In the genomic region with DNA sequence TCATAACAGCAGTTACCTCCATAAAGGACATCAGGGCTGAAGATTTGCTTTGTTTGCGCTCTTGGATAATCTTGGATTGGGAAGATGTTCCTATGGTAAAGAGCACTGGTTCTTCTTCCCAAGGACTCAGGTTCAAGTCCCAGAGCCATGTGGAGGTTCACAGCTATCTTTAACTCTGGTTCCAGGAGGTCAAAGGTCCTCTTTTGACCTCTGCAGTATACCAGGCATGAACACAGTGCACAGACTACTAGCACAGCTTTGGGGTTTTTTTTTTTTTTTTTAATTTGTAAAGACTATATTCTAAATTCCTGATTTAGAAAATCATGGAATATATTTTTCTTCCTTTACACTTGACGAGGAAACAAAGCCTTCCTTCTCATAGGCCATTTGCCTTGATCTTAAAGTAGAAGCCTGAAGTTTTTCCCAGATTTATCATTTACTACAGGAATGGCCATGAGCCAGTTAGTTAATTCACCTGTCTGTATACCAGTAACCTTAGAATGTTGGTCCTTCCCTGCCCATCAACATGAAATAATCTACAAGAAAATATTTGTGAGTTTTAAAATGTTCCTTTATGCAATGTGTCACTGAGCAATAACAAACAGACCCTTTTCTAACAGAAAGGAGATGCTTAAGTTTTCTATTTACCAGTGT, we compare ENCODE assay signal across 29 mouse cellular contexts. TPM values are rescaled to one million over a fixed set of nuclear protein-coding genes. Genes with fewer than 3 reads are reported as not detected.
DNase-seq lines count a peak whose midpoint lies in the region; ATAC-seq and TF ChIP-seq lines count a peak whose summit lies in the region.
"Had no signal": no experiment of that assay in that cellular context is flagged by ENCODE, and none has a peak within 500 bp of the region (broad histone marks: within the 10 kb centered on the region; RNA-seq: fewer than 3 reads in every experiment).

No protein-coding gene starts in this region.

- H3K27me3 ChIP-seq in intestine, embryonic 15.5 days (replicated peaks): no peaks in the 10 kb centered on the region
- H3K27me3 ChIP-seq in intestine, postnatal 0 days (replicated peaks; ENCODE audit: control insufficient read depth, insufficient read depth, low read length): no peaks in the 10 kb centered on the region
- no peaks in the 10 kb centered on the region for H3K27me3 ChIP-seq in kidney, embryonic 16.5 days (ENCODE audit: insufficient read depth, low read length)
- no peaks in the 10 kb centered on the region for H3K27me3 ChIP-seq in liver, embryonic 13.5 days
- H3K27me3 ChIP-seq: embryonic facial prominence, embryonic 15.5 days had no signal

- ATAC-seq in intestine, embryonic 15.5 days: 0 out of 2 replicates have a peak, but pooled peaks have one; percentile 52
- no peak for ATAC-seq in intestine, postnatal 0 days
- ATAC-seq in kidney, embryonic 16.5 days (ENCODE audit: low FRiP score, low TSS enrichment): no peak
- ATAC-seq in liver, embryonic 13.5 days (ENCODE audit: low read depth): peak; percentile 50; the same call in 1 of the 2 replicates

- intact Hi-C loops in gastrocnemius, postnatal 36 days (cut with DNase I): no loop called here

- H3K4me2 ChIP-seq in intestine, embryonic 15.5 days (replicated peaks): no peak overlapping the region
- H3K4me2 ChIP-seq in intestine, postnatal 0 days (replicated peaks; ENCODE audit: low read depth): no peak overlapping the region
- no peak overlapping the region for H3K4me2 ChIP-seq in kidney, embryonic 16.5 days (replicated peaks; ENCODE audit: low read depth, low read length)
- no peak overlapping the region for H3K4me2 ChIP-seq in liver, embryonic 13.5 days
- H3K4me2 ChIP-seq: embryonic facial prominence, embryonic 15.5 days had no signal

- no peak overlapping the region for H3K27ac ChIP-seq in intestine, embryonic 15.5 days
- H3K27ac ChIP-seq in intestine, postnatal 0 days (ENCODE audit: low read depth, low read length): no peak overlapping the region
- peak overlapping the region; percentile 52; the same call in 1 of the 2 replicates for H3K27ac ChIP-seq in kidney, embryonic 16.5 days (ENCODE audit: low read length)
- H3K27ac ChIP-seq in liver, embryonic 13.5 days: no peak overlapping the region
- H3K27ac ChIP-seq: embryonic facial prominence, embryonic 15.5 days; forebrain, embryonic 10.5 days; gastrocnemius, adult 2 months; heart, embryonic 10.5 days had no signal

- peaks cover 3% of the 10 kb centered on the region; the same call in 1 of the 2 replicates for H3K4me1 ChIP-seq in intestine, embryonic 15.5 days (replicated peaks)
- no peaks in the 10 kb centered on the region for H3K4me1 ChIP-seq in intestine, postnatal 0 days (replicated peaks; ENCODE audit: control insufficient read depth, insufficient read depth, low read length)
- peaks cover 3% of the 10 kb centered on the region for H3K4me1 ChIP-seq in kidney, embryonic 16.5 days (ENCODE audit: insufficient read depth, low read length)
- H3K4me1 ChIP-seq in liver, embryonic 13.5 days (replicated peaks): peaks cover 12% of the 10 kb centered on the region
- H3K4me1 ChIP-seq: embryonic facial prominence, embryonic 15.5 days had no signal

- no peak for TF ChIP-seq CTCF in intestine, postnatal 0 days (IDR thresholded peaks at IDR 0.05; ENCODE audit: low read depth)

- H3K36me3 ChIP-seq in intestine, embryonic 15.5 days: no peaks in the 10 kb centered on the region
- no peaks in the 10 kb centered on the region for H3K36me3 ChIP-seq in intestine, postnatal 0 days (ENCODE audit: control insufficient read depth, insufficient read depth)
- no peaks in the 10 kb centered on the region for H3K36me3 ChIP-seq in kidney, embryonic 16.5 days (ENCODE audit: insufficient read depth, low read length)
- no peaks in the 10 kb centered on the region for H3K36me3 ChIP-seq in liver, embryonic 13.5 days
- H3K36me3 ChIP-seq: embryonic facial prominence, embryonic 15.5 days; forebrain, embryonic 10.5 days; heart, embryonic 10.5 days had no signal

- no peak overlapping the region for H3K4me3 ChIP-seq in intestine, embryonic 15.5 days (replicated peaks)
- no peak overlapping the region for H3K4me3 ChIP-seq in intestine, postnatal 0 days (ENCODE audit: low read depth, low read length)
- no peak overlapping the region for H3K4me3 ChIP-seq in kidney, embryonic 16.5 days (ENCODE audit: low read length)
- no peak overlapping the region for H3K4me3 ChIP-seq in liver, embryonic 13.5 days (replicated peaks)
- H3K4me3 ChIP-seq: embryonic facial prominence, embryonic 15.5 days; erythroblast, embryonic 14.5 days; forebrain, embryonic 10.5 days; gastrocnemius, adult 2 months; heart, embryonic 10.5 days had no signal

- WGBS in intestine, embryonic 15.5 days: 93% methylated on average over 2 of the region's 2 CpGs
- 84% methylated on average over 2 of the region's 2 CpGs for WGBS in intestine, postnatal 0 days
- 81% methylated on average over 2 of the region's 2 CpGs for WGBS in kidney, embryonic 16.5 days
- 67% methylated on average over 2 of the region's 2 CpGs for WGBS in liver, embryonic 13.5 days (ENCODE audit: insufficient replicate concordance)

- H3K9me3 ChIP-seq in intestine, embryonic 15.5 days: no peaks in the 10 kb centered on the region
- no peaks in the 10 kb centered on the region for H3K9me3 ChIP-seq in intestine, postnatal 0 days (ENCODE audit: control insufficient read depth)
- no peaks in the 10 kb centered on the region for H3K9me3 ChIP-seq in kidney, embryonic 16.5 days (ENCODE audit: low read length)
- no peaks in the 10 kb centered on the region for H3K9me3 ChIP-seq in liver, embryonic 13.5 days (replicated peaks)
- H3K9me3 ChIP-seq: embryonic facial prominence, embryonic 15.5 days; forebrain, embryonic 10.5 days; heart, embryonic 10.5 days had no signal

- no peak for DNase-seq in kidney, postnatal 14 days
- DNase-seq in liver, embryonic 13.5 days: no peak
- DNase-seq in liver: no peak
- DNase-seq in gastrocnemius, postnatal 36 days: no peak
- DNase-seq: adrenal gland, postnatal 10 days; cerebellum, adult 11 months; cerebellum, adult 8-10 months; cerebellum, postnatal 14 days; embryo, embryonic 11 days; gastrocnemius, adult 2 months; gastrocnemius, postnatal 25 days; heart, adult 18-20 months; heart, postnatal 10 days had no signal

- H3K9ac ChIP-seq in intestine, embryonic 15.5 days: no peak overlapping the region
- H3K9ac ChIP-seq in intestine, postnatal 0 days (ENCODE audit: low read depth, low read length): no peak overlapping the region
- no peak overlapping the region for H3K9ac ChIP-seq in kidney, embryonic 16.5 days (replicated peaks; ENCODE audit: low read length)
- H3K9ac ChIP-seq in liver, embryonic 13.5 days: no peak overlapping the region
- H3K9ac ChIP-seq: embryonic facial prominence, embryonic 15.5 days had no signal

RNA-seq across cellular contexts. Expression of a gene that starts 23.4 kb away (rescaled TPM):
- polyA plus RNA-seq in intestine, embryonic 15.5 days (2015; fragmentation: Nextera tagmentation; extraction: Ambion mirVana): not detected in 2 replicates
- 0.08 TPM in 1 of 2 replicates, not detected in the other for polyA plus RNA-seq in intestine, postnatal 0 days (2015; fragmentation: Nextera tagmentation; extraction: Ambion mirVana)
- 0.25 and 0.48 TPM in 2 replicates for polyA plus RNA-seq in kidney, embryonic 16.5 days (2015; fragmentation: Nextera tagmentation; extraction: Ambion mirVana)
- polyA plus RNA-seq in liver, embryonic 13.5 days (2015; fragmentation: Nextera tagmentation; extraction: Ambion mirVana): 2.7 and 2.8 TPM in 2 replicates
- total RNA-seq in gastrocnemius, postnatal 36 days (2021): not detected
- total RNA-seq: adrenal gland, postnatal 10 days; adrenal gland, postnatal 4 days; gastrocnemius, adult 2 months; gastrocnemius, postnatal 25 days; hematopoietic stem cell, adult 5-6 weeks had no signal
- polyA plus RNA-seq: brain, embryonic 14.5 days; embryonic facial prominence, embryonic 15.5 days; erythroblast, embryonic 14.5 days; forebrain, embryonic 14.5 days; heart, embryonic 14.5 days had no signal

RNA-seq across cellular contexts. Expression of a gene that starts 33.2 kb away (rescaled TPM):
- 0.18 and 0.24 TPM in 2 replicates for polyA plus RNA-seq in intestine, embryonic 15.5 days (2015; fragmentation: Nextera tagmentation; extraction: Ambion mirVana)
- not detected in 2 replicates for polyA plus RNA-seq in intestine, postnatal 0 days (2015; fragmentation: Nextera tagmentation; extraction: Ambion mirVana)
- polyA plus RNA-seq in kidney, embryonic 16.5 days (2015; fragmentation: Nextera tagmentation; extraction: Ambion mirVana): 0.86 and 0.91 TPM in 2 replicates
- 1.2 and 1.6 TPM in 2 replicates for polyA plus RNA-seq in liver, embryonic 13.5 days (2015; fragmentation: Nextera tagmentation; extraction: Ambion mirVana)
- total RNA-seq in gastrocnemius, postnatal 36 days (2021): under 1 TPM in 1 of 2 experiments, not detected in 1; 0.15 TPM
- total RNA-seq: adrenal gland, postnatal 10 days; common myeloid progenitor, adult 5-6 weeks; heart, adult 18-20 months; heart, postnatal 10 days; hematopoietic stem cell, adult 5-6 weeks had no signal
- polyA plus RNA-seq: brain, embryonic 14.5 days; erythroblast, embryonic 14.5 days; forebrain, embryonic 14.5 days; heart, embryonic 14.5 days had no signal

RNA-seq across cellular contexts. Expression of a gene that starts 39.3 kb away (rescaled TPM):
- polyA plus RNA-seq in intestine, embryonic 15.5 days (2015; fragmentation: Nextera tagmentation; extraction: Ambion mirVana): not detected in 2 replicates
- not detected in 2 replicates for polyA plus RNA-seq in intestine, postnatal 0 days (2015; fragmentation: Nextera tagmentation; extraction: Ambion mirVana)
- 0.50 TPM in 1 of 2 replicates, not detected in the other for polyA plus RNA-seq in kidney, embryonic 16.5 days (2015; fragmentation: Nextera tagmentation; extraction: Ambion mirVana)
- polyA plus RNA-seq in liver, embryonic 13.5 days (2015; fragmentation: Nextera tagmentation; extraction: Ambion mirVana): 0.68 and 1.1 TPM in 2 replicates
- total RNA-seq in gastrocnemius, postnatal 36 days (2021): under 1 TPM in 1 of 2 experiments, not detected in 1; 0.69 TPM
- total RNA-seq: adrenal gland, postnatal 10 days; adrenal gland, postnatal 4 days; common myeloid progenitor, adult 5-6 weeks; gastrocnemius, adult 2 months; gastrocnemius, postnatal 25 days; heart, adult 18-20 months; heart, postnatal 10 days; hematopoietic stem cell, adult 5-6 weeks; MEL had no signal
- polyA plus RNA-seq: brain, embryonic 14.5 days; embryonic facial prominence, embryonic 11.5 days; embryonic facial prominence, embryonic 15.5 days; erythroblast, embryonic 14.5 days; forebrain, embryonic 10.5 days; forebrain, embryonic 14.5 days; heart, embryonic 14.5 days had no signal

RNA-seq across cellular contexts. Expression of a gene that starts 44.9 kb away (rescaled TPM):
- polyA plus RNA-seq in intestine, embryonic 15.5 days (2015; fragmentation: Nextera tagmentation; extraction: Ambion mirVana): 0.24 TPM in 1 of 2 replicates, not detected in the other
- not detected in 2 replicates for polyA plus RNA-seq in intestine, postnatal 0 days (2015; fragmentation: Nextera tagmentation; extraction: Ambion mirVana)
- 1.4 and 1.9 TPM in 2 replicates for polyA plus RNA-seq in kidney, embryonic 16.5 days (2015; fragmentation: Nextera tagmentation; extraction: Ambion mirVana)
- polyA plus RNA-seq in liver, embryonic 13.5 days (2015; fragmentation: Nextera tagmentation; extraction: Ambion mirVana): 0.31 and 0.66 TPM in 2 replicates
- not detected for total RNA-seq in gastrocnemius, postnatal 36 days (2021)
- total RNA-seq: adrenal gland, postnatal 10 days; adrenal gland, postnatal 4 days; common myeloid progenitor, adult 5-6 weeks; gastrocnemius, postnatal 25 days; heart, adult 18-20 months; heart, postnatal 10 days; hematopoietic stem cell, adult 5-6 weeks had no signal
- polyA plus RNA-seq: brain, embryonic 14.5 days; C2C12; embryonic facial prominence, embryonic 11.5 days; embryonic facial prominence, embryonic 15.5 days; forebrain, embryonic 10.5 days; forebrain, embryonic 14.5 days; heart, embryonic 14.5 days had no signal

RNA-seq across cellular contexts. Expression of a gene that starts 50.9 kb away (rescaled TPM):
- polyA plus RNA-seq in intestine, embryonic 15.5 days (2015; fragmentation: Nextera tagmentation; extraction: Ambion mirVana): not detected in 2 replicates
- not detected in 2 replicates for polyA plus RNA-seq in intestine, postnatal 0 days (2015; fragmentation: Nextera tagmentation; extraction: Ambion mirVana)
- polyA plus RNA-seq in kidney, embryonic 16.5 days (2015; fragmentation: Nextera tagmentation; extraction: Ambion mirVana): 0.67 TPM in 2 replicates
- 0.36 and 0.63 TPM in 2 replicates for polyA plus RNA-seq in liver, embryonic 13.5 days (2015; fragmentation: Nextera tagmentation; extraction: Ambion mirVana)
- under 1 TPM in 1 of 2 experiments, not detected in 1; 0.31 TPM for total RNA-seq in gastrocnemius, postnatal 36 days (2021)
- total RNA-seq: adrenal gland, postnatal 10 days; adrenal gland, postnatal 4 days; heart, adult 18-20 months; heart, postnatal 10 days; MEL had no signal
- polyA plus RNA-seq: C2C12; embryonic facial prominence, embryonic 11.5 days; embryonic facial prominence, embryonic 15.5 days; erythroblast, embryonic 14.5 days; forebrain, embryonic 10.5 days; forebrain, embryonic 14.5 days; heart, embryonic 10.5 days; heart, embryonic 14.5 days had no signal

Comparison
In these comparisons a context has a peak if more than half of its experiments do, and no peak if none do; other contexts are left out.
1. ATAC-seq: peak in intestine, embryonic 15.5 days (single experiment) and liver, embryonic 13.5 days (single experiment); none in intestine, postnatal 0 days (single experiment) and kidney, embryonic 16.5 days (single experiment).